Mouse (Mus musculus) cerebellum, adult 2 months (tissue): Measurements from ENCODE around the gene Dusp22.

ENCODE experiments used
- CTCF ChIP-seq: fragments of 200-500 bp; IDR thresholded peaks from 2 replicates; pipeline ENCODE4 v1.5.1; 2011; ENCODE audit warnings: low read depth, mild to moderate bottlenecking, control low read depth, low read length, moderate library complexity, borderline replicate concordance; ENCODE audit not compliant: insufficient read depth
- POLR2A ChIP-seq: fragments of 200-500 bp; IDR thresholded peaks from 2 replicates; pipeline ENCODE4 v1.6.1; 2011; ENCODE audit warnings: low read length, control low read depth, borderline replicate concordance; ENCODE audit not compliant: insufficient read depth

DNA sequence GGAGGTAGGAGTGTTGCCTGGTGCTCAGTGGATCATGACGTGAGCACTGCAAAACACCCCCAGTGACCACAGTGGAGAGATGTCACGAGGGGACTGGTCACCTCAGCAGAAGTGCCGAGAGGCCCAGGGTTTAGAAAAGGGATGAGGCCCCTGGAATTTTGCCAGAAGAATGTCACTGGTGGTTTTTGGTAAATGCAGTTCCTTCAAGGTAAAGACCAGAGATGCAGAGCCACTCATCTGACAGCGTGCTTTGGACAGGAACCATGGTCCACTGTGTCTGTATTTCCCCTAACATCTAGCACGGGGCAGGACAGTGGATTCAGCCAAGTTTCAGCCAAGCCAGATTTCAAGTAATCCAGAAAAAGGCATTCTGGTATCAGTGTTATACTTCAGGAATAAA is 76.9 kb downstream of the Dusp22 start:
- no peak for TF ChIP-seq CTCF
- no peak for TF ChIP-seq POLR2A
